Mouse (Mus musculus): ENCODE data around the gene Ccnd3. TPM values are rescaled to one million over a fixed set of nuclear protein-coding genes. Genes with fewer than 3 reads are reported as not detected.
A peak's percentile ranks its signal among the peaks of the same experiment; 100 is the strongest.
"Not testable (repeated sequence)": the region's sequence is repeated elsewhere in the genome, so short reads cannot be mapped to it uniquely, and the experiment has no call there.

Ccnd3 gene
- polyA plus RNA-seq, 1 experiment from 2014 or later = 451 TPM

- H3K9ac ChIP-seq = peak overlapping the region; percentile 24
- 57% methylated on average over 1 of the region's 1 CpGs for WGBS
- H3K27ac ChIP-seq (replicated peaks) = peak overlapping the region; percentile 80
- no peak overlapping the region for H3K4me3 ChIP-seq
- peak; percentile 18; the same call in 1 of the 2 replicates for ATAC-seq (ENCODE audit: extremely low read depth, insufficient number of reproducible peaks, low FRiP score, low TSS enrichment)
- no peaks in the 10 kb centered on the region for H3K27me3 ChIP-seq (replicated peaks)
- H3K4me1 ChIP-seq = peaks cover 30% of the 10 kb centered on the region
- no peak overlapping the region for H3K4me2 ChIP-seq
- H3K9me3 ChIP-seq = no peaks in the 10 kb centered on the region
- H3K36me3 ChIP-seq = peaks cover 21% of the 10 kb centered on the region
Measured at GRCm38 (mm10) chr17:47484241-47484921, 20.5 kb upstream of the Ccnd3 start.

- WGBS = 8% methylated on average over 3 of the region's 3 CpGs
- Histone ChIP-seq H3K4me3 (no peak overlapping the region), H3K36me3 (peaks cover 27% of the 10 kb centered on the region), H3K27me3 (replicated peaks) (no peaks in the 10 kb centered on the region), H3K4me1 (peaks cover 25% of the 10 kb centered on the region), H3K9ac (peak overlapping the region; percentile 24; the same call in 1 of the 2 replicates), H3K4me2 (no peak overlapping the region), H3K9me3 (no peaks in the 10 kb centered on the region), H3K27ac (replicated peaks) (peak overlapping the region; percentile 80)
- ATAC-seq (ENCODE audit: extremely low read depth, insufficient number of reproducible peaks, low FRiP score, low TSS enrichment) = no peak
Measured at GRCm38 (mm10) chr17:47484993-47485392, 19.9 kb upstream of the Ccnd3 start.

GRCm38 (mm10) chr17:47485791-47486190, 19.1 kb upstream of the Ccnd3 start:
- 62% methylated on average over 3 of the region's 3 CpGs for WGBS

GRCm38 (mm10) chr17:47490791-47491190, 14.1 kb upstream of the Ccnd3 start:
- Histone ChIP-seq H3K27ac (replicated peaks) (no peak overlapping the region), H3K27me3 (replicated peaks) (no peaks in the 10 kb centered on the region), H3K36me3 (peaks cover 85% of the 10 kb centered on the region), H3K4me3 (no peak overlapping the region), H3K9me3 (no peaks in the 10 kb centered on the region), H3K4me2 (no peak overlapping the region), H3K4me1 (peaks cover 3% of the 10 kb centered on the region), H3K9ac (no peak overlapping the region)
- no peak for ATAC-seq (ENCODE audit: extremely low read depth, insufficient number of reproducible peaks, low FRiP score, low TSS enrichment)
- WGBS = 77% methylated on average over 9 of the region's 9 CpGs

More at GRCm38 (mm10) chr17:47485791-47486190, 19.1 kb upstream of the Ccnd3 start:
- Histone ChIP-seq H3K27me3 (replicated peaks) (no peaks in the 10 kb centered on the region), H3K27ac (replicated peaks) (peak overlapping the region; percentile 80), H3K36me3 (peaks cover 35% of the 10 kb centered on the region), H3K4me2 (no peak overlapping the region), H3K9me3 (no peaks in the 10 kb centered on the region), H3K4me3 (no peak overlapping the region), H3K9ac (0 out of 2 replicates have a peak overlapping the region, but pooled peaks have one; percentile 10), H3K4me1 (peaks cover 25% of the 10 kb centered on the region)
- ATAC-seq (ENCODE audit: extremely low read depth, insufficient number of reproducible peaks, low FRiP score, low TSS enrichment) = no peak

- Histone ChIP-seq H3K27me3 (replicated peaks) (no peaks in the 10 kb centered on the region), H3K9ac (no peak overlapping the region), H3K36me3 (peaks cover 99% of the 10 kb centered on the region), H3K27ac (replicated peaks) (no peak overlapping the region), H3K4me1 (no peaks in the 10 kb centered on the region), H3K4me2 (no peak overlapping the region), H3K9me3 (no peaks in the 10 kb centered on the region), H3K4me3 (no peak overlapping the region)
- ATAC-seq (ENCODE audit: extremely low read depth, insufficient number of reproducible peaks, low FRiP score, low TSS enrichment) = no peak
- WGBS = 71% methylated on average over 6 of the region's 6 CpGs
Measured at GRCm38 (mm10) chr17:47492731-47493130, 12.1 kb upstream of the Ccnd3 start.

GRCm38 (mm10) chr17:47493653-47494052, 11.2 kb upstream of the Ccnd3 start:
- 87% methylated on average over 6 of the region's 6 CpGs for WGBS
- H3K4me1 ChIP-seq = no peaks in the 10 kb centered on the region
- H3K27me3 ChIP-seq (replicated peaks) = no peaks in the 10 kb centered on the region
- no peaks in the 10 kb centered on the region for H3K9me3 ChIP-seq
- ATAC-seq (ENCODE audit: extremely low read depth, insufficient number of reproducible peaks, low FRiP score, low TSS enrichment) = no peak
- peaks cover 98% of the 10 kb centered on the region for H3K36me3 ChIP-seq
- no peak overlapping the region for H3K9ac ChIP-seq
- H3K4me3 ChIP-seq = no peak overlapping the region
- H3K27ac ChIP-seq (replicated peaks) = no peak overlapping the region
- H3K4me2 ChIP-seq = no peak overlapping the region

- WGBS = 77% methylated on average over 11 of the region's 11 CpGs
- ATAC-seq (ENCODE audit: extremely low read depth, insufficient number of reproducible peaks, low FRiP score, low TSS enrichment) = 0 out of 2 replicates have a peak, but pooled peaks have one; percentile 20
- no peaks in the 10 kb centered on the region for H3K4me1 ChIP-seq
- H3K9me3 ChIP-seq = no peaks in the 10 kb centered on the region
- H3K27me3 ChIP-seq (replicated peaks) = no peaks in the 10 kb centered on the region
- H3K4me3 ChIP-seq = no peak overlapping the region
- peaks cover 98% of the 10 kb centered on the region for H3K36me3 ChIP-seq
- H3K27ac ChIP-seq (replicated peaks) = no peak overlapping the region
- no peak overlapping the region for H3K9ac ChIP-seq
- H3K4me2 ChIP-seq = no peak overlapping the region
Measured at GRCm38 (mm10) chr17:47494132-47494531, 10.7 kb upstream of the Ccnd3 start.

- ATAC-seq (ENCODE audit: extremely low read depth, insufficient number of reproducible peaks, low FRiP score, low TSS enrichment) = no peak
- peaks cover 39% of the 10 kb centered on the region for H3K4me1 ChIP-seq
- peaks cover 41% of the 10 kb centered on the region for H3K36me3 ChIP-seq
- peak overlapping the region; percentile 65 for H3K27ac ChIP-seq (replicated peaks)
- peak overlapping the region; percentile 98 for H3K4me2 ChIP-seq
- H3K9ac ChIP-seq = peak overlapping the region; percentile 88
- H3K9me3 ChIP-seq = no peaks in the 10 kb centered on the region
- peak overlapping the region; percentile 82 for H3K4me3 ChIP-seq
- no peaks in the 10 kb centered on the region for H3K27me3 ChIP-seq (replicated peaks)
- WGBS = 8% methylated on average over 11 of the region's 11 CpGs
Measured at GRCm38 (mm10) chr17:47501531-47501930, 3.3 kb upstream of the Ccnd3 start.

GRCm38 (mm10) chr17:47501946-47502706, 2.7 kb upstream of the Ccnd3 start, which contains the start of gene Taf8:
Taf8 (minus strand) TSS chr17:47502292.
- H3K36me3 ChIP-seq = peaks cover 35% of the 10 kb centered on the region
- H3K9me3 ChIP-seq = no peaks in the 10 kb centered on the region
- WGBS = 2% methylated on average over 40 of the region's 40 CpGs
- H3K4me2 ChIP-seq = peak within 1 kb of the TSS; percentile 98
- peak within 1 kb of the TSS; percentile 82 for H3K4me3 ChIP-seq
- H3K27ac ChIP-seq (replicated peaks) = peak within 1 kb of the TSS; percentile 78
- ATAC-seq (ENCODE audit: extremely low read depth, insufficient number of reproducible peaks, low FRiP score, low TSS enrichment) = peak; percentile 93
- H3K9ac ChIP-seq = peak within 1 kb of the TSS; percentile 88
- no peaks in the 10 kb centered on the region for H3K27me3 ChIP-seq (replicated peaks)
- peaks cover 39% of the 10 kb centered on the region for H3K4me1 ChIP-seq

GRCm38 (mm10) chr17:47502707-47503045, 2.2 kb upstream of the Ccnd3 start:
- not testable (repeated sequence) for H3K27me3 ChIP-seq (replicated peaks); ATAC-seq (ENCODE audit: extremely low read depth, insufficient number of reproducible peaks, low FRiP score, low TSS enrichment); H3K9ac ChIP-seq; H3K9me3 ChIP-seq
- peak overlapping the region; percentile 82; the same call in 1 of the 2 replicates for H3K4me3 ChIP-seq
- peaks cover 30% of the 10 kb centered on the region for H3K36me3 ChIP-seq
- peaks cover 44% of the 10 kb centered on the region for H3K4me1 ChIP-seq
- H3K27ac ChIP-seq (replicated peaks) = peak overlapping the region; percentile 63; the same call in 1 of the 2 replicates
- peak overlapping the region; percentile 98 for H3K4me2 ChIP-seq
- 76% methylated on average over 6 of the region's 6 CpGs for WGBS

- no peak for ATAC-seq (ENCODE audit: extremely low read depth, insufficient number of reproducible peaks, low FRiP score, low TSS enrichment)
- Histone ChIP-seq H3K4me2 (no peak overlapping the region), H3K4me3 (no peak overlapping the region), H3K9me3 (no peaks in the 10 kb centered on the region), H3K27me3 (replicated peaks) (no peaks in the 10 kb centered on the region), H3K9ac (no peak overlapping the region), H3K4me1 (peaks cover 54% of the 10 kb centered on the region), H3K36me3 (peaks cover 21% of the 10 kb centered on the region), H3K27ac (replicated peaks) (no peak overlapping the region)
Measured at GRCm38 (mm10) chr17:47503689-47504088, 1.2 kb upstream of the Ccnd3 start.

Data from heart, embryonic 13.5 days (tissue).